Mouse (Mus musculus): ENCODE results near the gene Lmna. TPM values are rescaled to one million over a fixed set of nuclear protein-coding genes. Genes with fewer than 3 reads are reported as not detected.

Lmna gene
- total RNA-seq, 2 experiments from 2014 or later: 125 to 161 TPM

GRCm38 (mm10) chr3:88526157-88527131, 16.7 kb upstream of the Lmna start:
- intact Hi-C loops (cut with DNase I; ENCODE audit: low total_unique reads): no loop called here
- DNase-seq: peak; percentile 90

GRCm38 (mm10) chr3:88525021-88525420, 15.3 kb upstream of the Lmna start:
- intact Hi-C loops (cut with DNase I; ENCODE audit: low total_unique reads): no loop called here
- no peak for DNase-seq

GRCm38 (mm10) chr3:88523027-88523426, 13.3 kb upstream of the Lmna start:
- no peak for DNase-seq
- intact Hi-C loops (cut with DNase I; ENCODE audit: low total_unique reads): loop anchor here (5.0 kb wide), 1 partner anchor 116 kb away; no protein-coding TSS in a partner anchor

GRCm38 (mm10) chr3:88521803-88522331, 12.1 kb upstream of the Lmna start:
- DNase-seq: peak; percentile 74
- intact Hi-C loops (cut with DNase I; ENCODE audit: low total_unique reads): loop anchor here (2.0 to 5.0 kb wide), 2 partner anchors 35 to 115 kb away; no protein-coding TSS in a partner anchor

- intact Hi-C loops (cut with DNase I; ENCODE audit: low total_unique reads): loop anchor here (2.0 to 5.0 kb wide), 2 partner anchors 34 to 114 kb away; no protein-coding TSS in a partner anchor
- DNase-seq: no peak
These were observed 11.4 kb upstream of the Lmna start for GRCm38 (mm10) chr3:88521156-88521555.

GRCm38 (mm10) chr3:88520078-88520477, 10.3 kb upstream of the Lmna start:
- DNase-seq: no peak
- intact Hi-C loops (cut with DNase I; ENCODE audit: low total_unique reads): loop anchor here (2.0 to 5.0 kb wide), 2 partner anchors 33 to 113 kb away; no protein-coding TSS in a partner anchor

GRCm38 (mm10) chr3:88518411-88518810, 8.7 kb upstream of the Lmna start:
- intact Hi-C loops (cut with DNase I; ENCODE audit: low total_unique reads): no loop called here
- no peak for DNase-seq

- intact Hi-C loops (cut with DNase I; ENCODE audit: low total_unique reads): no loop called here
- no peak for DNase-seq
These were observed 6.7 kb upstream of the Lmna start for GRCm38 (mm10) chr3:88516407-88516806.

- intact Hi-C loops (cut with DNase I; ENCODE audit: low total_unique reads): no loop called here
- no peak for DNase-seq
These were observed 5.3 kb upstream of the Lmna start for GRCm38 (mm10) chr3:88515095-88515386.

- no peak for DNase-seq
- intact Hi-C loops (cut with DNase I; ENCODE audit: low total_unique reads): no loop called here
These were observed 4.7 kb upstream of the Lmna start for GRCm38 (mm10) chr3:88514231-88515094.

GRCm38 (mm10) chr3:88513546-88514115, 3.9 kb upstream of the Lmna start:
- no peak for DNase-seq
- intact Hi-C loops (cut with DNase I; ENCODE audit: low total_unique reads): no loop called here

- DNase-seq: no peak
- intact Hi-C loops (cut with DNase I; ENCODE audit: low total_unique reads): no loop called here
These were observed 3.3 kb upstream of the Lmna start for GRCm38 (mm10) chr3:88512896-88513545.

GRCm38 (mm10) chr3:88512141-88512895, 2.6 kb upstream of the Lmna start:
- intact Hi-C loops (cut with DNase I; ENCODE audit: low total_unique reads): no loop called here
- no peak for DNase-seq

GRCm38 (mm10) chr3:88511559-88511958, 1.8 kb upstream of the Lmna start:
- DNase-seq: no peak
- intact Hi-C loops (cut with DNase I; ENCODE audit: low total_unique reads): no loop called here

GRCm38 (mm10) chr3:88510421-88511289, 899 bp upstream of the Lmna start:
- DNase-seq: no peak
- intact Hi-C loops (cut with DNase I; ENCODE audit: low total_unique reads): no loop called here

GRCm38 (mm10) chr3:88509250-88509649, 506 bp downstream of the Lmna start:
- DNase-seq: no peak
- intact Hi-C loops (cut with DNase I; ENCODE audit: low total_unique reads): no loop called here

GRCm38 (mm10) chr3:88505765-88506164, 4.0 kb downstream of the Lmna start:
- intact Hi-C loops (cut with DNase I; ENCODE audit: low total_unique reads): no loop called here
- no peak for DNase-seq

GRCm38 (mm10) chr3:88505081-88505480, 4.7 kb downstream of the Lmna start:
- intact Hi-C loops (cut with DNase I; ENCODE audit: low total_unique reads): no loop called here
- DNase-seq: no peak

Data from gastrocnemius, postnatal 14 days (tissue).